Mouse (Mus musculus) neural tube, embryonic 13.5 days (tissue): ENCODE results near the gene Fryl. TPM values are rescaled to one million over a fixed set of nuclear protein-coding genes. Genes with fewer than 3 reads are reported as not detected.
A peak's percentile ranks its signal among the peaks of the same experiment; 100 is the strongest.

Experiments
- ATAC-seq: fragments of 200-750 bp; cut with Nextera tagmentation; 2 replicates; pipeline ENCODE4 v1.8.0; 2017; ENCODE audit warnings: low read depth, mild to moderate bottlenecking, moderate TSS enrichment, moderate library complexity
- H3K27ac ChIP-seq: fragments of 300-500 bp; sonication (generic); replicated peaks from 2 replicates; pipeline ENCODE4 v1.5.1; 2015; ENCODE audit warnings: moderate library complexity, mild to moderate bottlenecking, inconsistent platforms
- H3K27me3 ChIP-seq: fragments of 300-500 bp; sonication (generic); 2 replicates; pipeline ENCODE4 v1.6.1; 2015; ENCODE audit warnings: mild to moderate bottlenecking, inconsistent platforms
- H3K36me3 ChIP-seq: fragments of 300-500 bp; sonication (generic); 2 replicates; pipeline ENCODE4 v1.6.1; 2015; ENCODE audit warnings: mild to moderate bottlenecking, inconsistent platforms
- H3K4me1 ChIP-seq: fragments of 300-500 bp; sonication (generic); replicated peaks from 2 replicates; pipeline ENCODE4 v1.6.1; 2015; ENCODE audit warnings: inconsistent platforms
- H3K4me2 ChIP-seq: fragments of 300-500 bp; sonication (generic); 2 replicates; pipeline ENCODE4 v1.6.1; 2015; ENCODE audit warnings: inconsistent platforms, mild to moderate bottlenecking, moderate library complexity
- H3K4me3 ChIP-seq: fragments of 300-500 bp; sonication (generic); 2 replicates; pipeline ENCODE4 v1.5.1; 2015; ENCODE audit warnings: mild to moderate bottlenecking, inconsistent platforms
- H3K9ac ChIP-seq: fragments of 300-500 bp; sonication (generic); 2 replicates; pipeline ENCODE4 v1.6.1; 2015; ENCODE audit warnings: moderate library complexity, mild to moderate bottlenecking, inconsistent platforms
- H3K9me3 ChIP-seq: fragments of 300-500 bp; sonication (generic); 2 replicates; pipeline ENCODE4 v1.6.1; 2016; ENCODE audit warnings: inconsistent platforms
- WGBS: fragments of 180-500 bp; shearing (Covaris S2); methylation state at CpG from one replicate; pipeline ENCODE4 v1.1.7; 2015; 5-methylcytosine and 5-hydroxymethylcytosine counted together
- polyA plus RNA-seq: library from polyadenylated mRNA; unstranded; fragments of >200 nt; fragmentation: Nextera tagmentation; extraction: Ambion mirVana; gene quantifications from 2 replicates; pipeline ENCODE4 v1.2.1, GENCODE M21; 2015

Gene Fryl
- polyA plus RNA-seq = 41.5 and 45.4 TPM in 2 replicates

- H3K9ac ChIP-seq = peak within 1 kb of the TSS; percentile 95
- peak within 1 kb of the TSS; percentile 97 for H3K27ac ChIP-seq
- under 1% methylated on average over 44 of the region's 44 CpGs for WGBS
- H3K36me3 ChIP-seq = no peaks in the 10 kb centered on the region
- peak within 1 kb of the TSS; percentile 71 for H3K4me2 ChIP-seq
- H3K4me1 ChIP-seq = peaks cover 40% of the 10 kb centered on the region
- H3K9me3 ChIP-seq = no peaks in the 10 kb centered on the region
- H3K4me3 ChIP-seq = peak within 1 kb of the TSS; percentile 94
- peak; percentile 98 for ATAC-seq
- peaks cover 5% of the 10 kb centered on the region; the same call in 1 of the 2 replicates for H3K27me3 ChIP-seq
Observed at GRCm38 (mm10) chr5:73256352-73257065, at the start of gene Fryl. Fryl (minus strand) TSS chr5:73256619.

GRCm38 (mm10) chr5:73304507-73304906 lies 48.1 kb upstream of the Fryl start:
- Histone ChIP-seq H3K36me3 (peaks cover 78% of the 10 kb centered on the region), H3K27me3 (no peaks in the 10 kb centered on the region), H3K4me3 (no peak overlapping the region), H3K27ac (no peak overlapping the region), H3K9me3 (no peaks in the 10 kb centered on the region), H3K9ac (no peak overlapping the region), H3K4me1 (no peaks in the 10 kb centered on the region), H3K4me2 (no peak overlapping the region)
- 88% methylated on average over 12 of the region's 12 CpGs for WGBS
- no peak for ATAC-seq

GRCm38 (mm10) chr5:73301601-73302307 lies 45.3 kb upstream of the Fryl start:
- Histone ChIP-seq H3K36me3 (peaks cover 68% of the 10 kb centered on the region), H3K9ac (no peak overlapping the region), H3K4me3 (no peak overlapping the region), H3K27ac (no peak overlapping the region), H3K9me3 (no peaks in the 10 kb centered on the region), H3K4me2 (no peak overlapping the region), H3K27me3 (no peaks in the 10 kb centered on the region), H3K4me1 (no peaks in the 10 kb centered on the region; the same call in 1 of the 2 replicates)
- no peak for ATAC-seq
- 91% methylated on average over 7 of the region's 7 CpGs for WGBS

- Histone ChIP-seq H3K9me3 (no peaks in the 10 kb centered on the region), H3K9ac (no peak overlapping the region), H3K4me1 (peaks cover 24% of the 10 kb centered on the region), H3K4me3 (no peak overlapping the region), H3K36me3 (peaks cover 38% of the 10 kb centered on the region), H3K27me3 (no peaks in the 10 kb centered on the region), H3K4me2 (no peak overlapping the region), H3K27ac (no peak overlapping the region)
- no peak for ATAC-seq
- 87% methylated on average over 4 of the region's 4 CpGs for WGBS
Observed at GRCm38 (mm10) chr5:73295916-73296315, 39.5 kb upstream of the Fryl start.

- H3K27ac ChIP-seq = no peak overlapping the region
- ATAC-seq = no peak
- no peaks in the 10 kb centered on the region for H3K27me3 ChIP-seq
- peaks cover 24% of the 10 kb centered on the region for H3K4me1 ChIP-seq
- no peak overlapping the region for H3K4me2 ChIP-seq
- H3K9ac ChIP-seq = no peak overlapping the region
- 95% methylated on average over 7 of the region's 7 CpGs for WGBS
- H3K9me3 ChIP-seq = no peaks in the 10 kb centered on the region
- H3K4me3 ChIP-seq = no peak overlapping the region
- H3K36me3 ChIP-seq = peaks cover 32% of the 10 kb centered on the region
Observed at GRCm38 (mm10) chr5:73295016-73295415, 38.6 kb upstream of the Fryl start.

- H3K27me3 ChIP-seq = no peaks in the 10 kb centered on the region
- peaks cover 25% of the 10 kb centered on the region for H3K36me3 ChIP-seq
- H3K9me3 ChIP-seq = no peaks in the 10 kb centered on the region
- peak overlapping the region; percentile 90 for H3K9ac ChIP-seq
- H3K4me2 ChIP-seq = peak overlapping the region; percentile 80
- WGBS = 15% methylated on average over 8 of the region's 8 CpGs
- H3K4me3 ChIP-seq = peak overlapping the region; percentile 91
- H3K4me1 ChIP-seq = peaks cover 24% of the 10 kb centered on the region
- H3K27ac ChIP-seq = peak overlapping the region; percentile 95; the same call in 1 of the 2 replicates
- no peak for ATAC-seq
Observed at GRCm38 (mm10) chr5:73293458-73293827, 37.0 kb upstream of the Fryl start.

GRCm38 (mm10) chr5:73292502-73293457 lies 36.4 kb upstream of the Fryl start, which contains the start of gene Ociad1:
Ociad1 (plus strand) TSS chr5:73292784.
- Histone ChIP-seq H3K27ac (peak within 1 kb of the TSS; percentile 95), H3K4me2 (peak within 1 kb of the TSS; percentile 80), H3K9me3 (no peaks in the 10 kb centered on the region), H3K36me3 (peaks cover 21% of the 10 kb centered on the region), H3K9ac (peak within 1 kb of the TSS; percentile 90), H3K27me3 (no peaks in the 10 kb centered on the region), H3K4me3 (peak within 1 kb of the TSS; percentile 91), H3K4me1 (peaks cover 24% of the 10 kb centered on the region)
- under 1% methylated on average over 58 of the region's 58 CpGs for WGBS
- ATAC-seq = peak; percentile 99

GRCm38 (mm10) chr5:73289900-73290299 lies 33.5 kb upstream of the Fryl start:
- no peak overlapping the region for H3K27ac ChIP-seq
- H3K27me3 ChIP-seq = no peaks in the 10 kb centered on the region
- no peak overlapping the region for H3K9ac ChIP-seq
- no peaks in the 10 kb centered on the region for H3K9me3 ChIP-seq
- no peak for ATAC-seq
- H3K4me1 ChIP-seq = peaks cover 12% of the 10 kb centered on the region
- H3K4me2 ChIP-seq = no peak overlapping the region
- H3K36me3 ChIP-seq = peaks cover 2% of the 10 kb centered on the region
- WGBS = 60% methylated on average over 2 of the region's 2 CpGs
- H3K4me3 ChIP-seq = no peak overlapping the region

GRCm38 (mm10) chr5:73286603-73287002 lies 30.2 kb upstream of the Fryl start:
- Histone ChIP-seq H3K4me2 (no peak overlapping the region), H3K4me3 (no peak overlapping the region), H3K36me3 (no peaks in the 10 kb centered on the region), H3K9ac (no peak overlapping the region), H3K27ac (no peak overlapping the region), H3K4me1 (no peaks in the 10 kb centered on the region), H3K9me3 (no peaks in the 10 kb centered on the region), H3K27me3 (no peaks in the 10 kb centered on the region)
- no peak for ATAC-seq
- 92% methylated on average over 5 of the region's 5 CpGs for WGBS

GRCm38 (mm10) chr5:73285470-73285978 lies 29.1 kb upstream of the Fryl start:
- 92% methylated on average over 3 of the region's 3 CpGs for WGBS
- H3K4me3 ChIP-seq = no peak overlapping the region
- ATAC-seq = no peak

GRCm38 (mm10) chr5:73284046-73284445 lies 27.6 kb upstream of the Fryl start:
- no peak for ATAC-seq
- Histone ChIP-seq H3K4me2 (no peak overlapping the region), H3K4me3 (no peak overlapping the region), H3K36me3 (no peaks in the 10 kb centered on the region), H3K9me3 (no peaks in the 10 kb centered on the region), H3K9ac (no peak overlapping the region), H3K4me1 (peaks cover 8% of the 10 kb centered on the region), H3K27ac (no peak overlapping the region), H3K27me3 (no peaks in the 10 kb centered on the region)

More at GRCm38 (mm10) chr5:73285470-73285978, 29.1 kb upstream of the Fryl start:
- Histone ChIP-seq H3K36me3 (no peaks in the 10 kb centered on the region), H3K27me3 (no peaks in the 10 kb centered on the region), H3K4me2 (no peak overlapping the region), H3K9me3 (no peaks in the 10 kb centered on the region), H3K27ac (no peak overlapping the region), H3K9ac (no peak overlapping the region), H3K4me1 (no peaks in the 10 kb centered on the region)
